Mouse (Mus musculus) skeletal muscle tissue, adult 2 months (tissue): ENCODE measurements around the gene Eif3j1.
"Not testable (repeated sequence)": the region's sequence is repeated elsewhere in the genome, so short reads cannot be mapped to it uniquely, and the experiment has no call there.

Source experiments
- DNase-seq: peaks from one replicate; pipeline ENCODE4 v3.0.0-alpha.2; 2012; ENCODE audit warnings: low read depth, low spot score

Eif3j1 gene

DNA sequence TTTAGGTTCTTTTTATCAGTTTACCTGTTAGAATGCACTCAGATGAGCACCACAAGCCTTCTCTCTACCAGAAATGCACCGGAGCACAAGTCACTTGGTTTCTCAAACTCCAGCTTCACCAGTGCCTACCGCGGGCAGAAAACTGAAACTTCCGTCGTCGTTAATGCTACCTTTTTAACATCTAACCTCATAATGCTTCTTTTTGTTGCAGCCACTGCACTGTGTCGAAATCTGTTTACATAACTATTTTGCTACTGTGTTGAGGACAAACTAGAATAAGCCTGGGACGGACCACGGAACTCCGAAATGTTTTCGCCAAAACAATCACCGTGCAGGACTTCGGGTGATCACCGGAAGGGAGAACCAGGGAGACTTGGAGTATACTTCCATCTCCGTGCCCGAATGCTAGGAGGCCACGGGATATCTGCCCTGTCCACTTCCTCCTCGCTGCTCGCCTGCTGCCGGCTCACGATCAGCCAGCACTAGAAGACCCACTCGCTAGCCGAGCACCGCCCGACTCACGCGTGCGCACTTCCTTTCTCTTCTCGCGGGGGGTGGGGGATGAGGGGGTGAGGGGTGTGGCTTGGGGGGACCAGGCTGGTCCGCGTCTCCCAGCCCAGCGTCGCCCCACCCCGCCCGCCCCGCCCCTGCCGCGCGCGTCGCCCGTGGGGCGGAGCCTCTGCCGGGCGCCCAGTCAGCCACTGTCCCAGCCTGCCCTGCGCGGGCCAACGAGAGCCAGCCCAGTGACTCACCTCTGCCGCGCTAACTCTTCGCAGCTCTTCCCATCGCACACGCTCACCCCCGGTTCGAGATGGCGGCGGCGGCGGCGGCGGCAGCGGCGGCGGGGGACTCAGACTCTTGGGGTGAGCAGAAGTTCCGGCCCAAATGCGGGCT lies at the start of gene Eif3j1:
Gene Eif3j1, plus strand, starts transcription at position 685 of the 894 bp plus-strand sequence.
- peak; percentile 95 for DNase-seq

DNA sequence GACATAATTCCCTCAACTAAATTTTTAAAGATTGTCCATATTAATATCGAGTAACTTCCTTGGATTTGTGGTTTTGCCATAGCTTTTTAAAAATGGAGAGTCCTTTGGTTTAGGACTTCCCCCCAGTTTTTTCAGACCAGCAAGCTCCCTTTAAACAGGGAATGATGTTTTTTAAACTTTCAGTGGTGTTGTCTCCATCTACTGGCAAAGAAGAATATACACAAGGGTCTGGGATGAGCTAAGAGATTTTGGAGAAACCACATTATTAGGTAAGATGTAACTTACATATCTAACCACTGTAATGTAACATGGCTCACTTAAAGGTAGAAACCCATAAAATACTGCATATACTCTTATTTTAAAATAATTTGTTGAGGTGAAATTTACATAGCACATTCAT lies 32.6 kb upstream of the Eif3j1 start:
- DNase-seq, result no peak

- DNase-seq, result no peak
These were observed 19.5 kb upstream of the Eif3j1 start for GRCm38 (mm10) chr2:122008832-122009231.

DNA sequence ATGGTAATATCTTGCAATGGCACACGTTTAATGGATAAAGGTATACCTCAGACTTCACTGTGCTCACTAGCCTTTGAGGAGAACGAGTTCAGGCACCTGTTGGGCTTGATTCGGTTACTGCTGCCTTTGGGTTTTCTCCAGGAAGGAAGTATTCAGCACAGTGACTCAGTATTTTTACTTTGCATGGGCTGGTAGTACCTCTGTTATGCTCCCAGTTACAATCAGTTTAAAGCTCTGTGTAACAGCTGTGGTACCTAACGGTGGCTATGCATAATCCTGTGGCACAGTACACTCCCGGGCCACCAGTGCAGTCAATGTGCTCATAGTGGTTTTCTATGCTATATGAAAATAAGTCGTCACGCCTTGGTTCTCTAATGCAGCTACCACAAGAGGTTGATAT lies 16.9 kb upstream of the Eif3j1 start:
- DNase-seq, result no peak

- no peak for DNase-seq
These were observed 9.6 kb upstream of the Eif3j1 start for GRCm38 (mm10) chr2:122018705-122019104.

GRCm38 (mm10) chr2:122022284-122022683 lies 6.1 kb upstream of the Eif3j1 start:
- no peak for DNase-seq

DNA sequence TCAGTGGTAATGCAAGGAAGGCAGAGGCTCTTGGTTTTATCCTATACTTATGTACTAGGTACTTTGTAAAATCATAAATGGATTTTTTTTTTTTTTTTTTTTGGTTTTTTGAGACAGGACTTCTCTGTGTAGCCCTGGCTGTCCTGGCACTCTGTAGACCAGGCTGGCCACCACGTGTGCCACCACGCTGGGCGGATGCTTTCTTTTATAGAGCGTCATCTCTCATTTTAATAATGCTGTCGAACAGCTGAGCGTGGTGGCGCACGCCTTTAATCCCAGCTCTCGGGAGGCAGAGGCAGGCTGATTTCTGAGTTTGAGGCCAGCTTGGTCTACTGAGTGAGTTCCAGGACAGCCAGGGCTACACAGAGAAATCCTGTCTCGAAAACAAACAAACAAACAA lies 1.3 kb upstream of the Eif3j1 start:
- DNase-seq, result not testable (repeated sequence)

DNA sequence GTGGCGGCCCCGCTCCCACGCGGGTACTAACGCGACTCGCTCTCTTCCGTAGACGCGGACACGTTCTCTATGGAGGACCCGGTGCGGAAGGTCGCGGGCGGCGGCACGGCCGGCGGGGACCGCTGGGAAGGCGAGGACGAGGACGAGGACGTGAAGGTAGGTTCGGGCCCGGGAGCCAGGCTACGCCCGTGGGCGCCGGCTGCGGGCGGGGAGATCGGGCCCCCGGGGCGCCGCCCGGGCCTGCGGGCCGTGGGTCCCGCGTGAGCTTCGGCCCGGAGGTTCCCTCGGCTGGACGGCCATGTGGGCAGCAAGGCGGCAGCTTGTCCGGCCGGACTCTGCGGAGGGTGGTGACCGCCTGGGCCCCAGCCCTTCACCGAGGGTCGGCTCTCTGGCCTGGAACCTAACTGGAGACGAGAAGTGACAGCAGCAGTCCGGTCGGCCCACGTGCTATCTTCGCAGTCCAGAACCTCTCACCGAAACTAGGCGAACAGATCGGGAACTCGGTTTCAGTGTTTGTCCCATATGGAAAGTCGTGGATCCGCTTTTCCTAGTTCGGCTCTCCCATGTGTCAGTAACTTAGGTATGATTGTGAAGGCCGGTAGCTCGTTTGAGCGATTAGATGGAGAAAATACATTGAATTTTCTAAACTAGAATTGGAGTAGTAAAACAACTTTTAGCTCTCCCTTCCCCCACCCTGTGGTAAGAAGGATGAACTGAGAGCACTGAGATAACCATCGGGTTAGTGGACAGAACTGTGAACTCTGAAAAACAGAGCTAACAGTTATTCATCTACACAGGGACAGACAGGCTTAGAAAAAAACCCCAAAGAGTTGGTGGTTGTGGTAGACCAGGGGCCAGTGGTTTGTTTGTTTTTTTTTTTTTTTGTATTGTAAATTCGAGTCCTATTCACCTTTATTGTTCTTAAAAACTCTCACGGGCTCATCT lies 682 bp downstream of the Eif3j1 start:
- DNase-seq, result peak; percentile 23

DNA sequence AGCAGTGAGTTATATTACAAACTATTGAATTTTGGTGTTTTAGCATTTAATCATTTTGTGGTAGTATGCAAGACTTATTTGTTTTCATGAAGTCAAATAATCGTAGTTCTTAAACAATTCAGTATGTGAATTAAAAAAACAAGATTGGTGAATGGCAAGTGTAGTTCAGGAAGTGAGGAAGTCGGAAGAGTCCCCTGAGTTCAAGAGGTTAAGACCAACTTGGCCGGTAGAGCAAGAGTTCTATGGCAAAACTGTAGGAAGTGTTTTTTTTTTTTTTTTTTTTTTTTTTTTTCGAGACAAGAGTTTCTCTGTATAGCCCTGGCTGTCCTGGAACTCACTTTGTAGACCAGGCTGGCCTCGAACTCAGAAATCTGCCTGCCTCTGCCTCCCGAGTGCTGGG lies 3.6 kb downstream of the Eif3j1 start:
- DNase-seq, result no peak

DNA sequence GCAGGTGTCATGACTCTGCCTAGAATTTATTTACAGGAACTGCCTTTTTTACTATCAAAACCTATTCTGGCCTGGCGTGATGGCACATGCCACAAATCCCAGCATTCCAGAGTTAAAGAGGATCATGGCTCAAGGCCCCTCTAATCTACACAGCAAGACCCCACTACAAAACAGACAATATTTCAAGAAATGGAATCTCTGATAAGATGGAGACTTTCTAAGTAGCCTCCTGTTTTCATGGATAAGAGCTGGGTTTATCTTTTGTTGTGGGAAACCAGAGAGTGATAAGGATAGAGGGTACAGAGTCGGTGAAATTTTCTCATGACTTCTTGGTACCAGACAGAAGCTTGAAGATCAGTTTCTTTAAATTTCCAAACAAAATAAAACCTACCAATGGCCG lies 7.7 kb downstream of the Eif3j1 start:
- DNase-seq, result no peak

- DNase-seq, result no peak
These were observed 15.6 kb downstream of the Eif3j1 start for GRCm38 (mm10) chr2:122043926-122044325.

DNA sequence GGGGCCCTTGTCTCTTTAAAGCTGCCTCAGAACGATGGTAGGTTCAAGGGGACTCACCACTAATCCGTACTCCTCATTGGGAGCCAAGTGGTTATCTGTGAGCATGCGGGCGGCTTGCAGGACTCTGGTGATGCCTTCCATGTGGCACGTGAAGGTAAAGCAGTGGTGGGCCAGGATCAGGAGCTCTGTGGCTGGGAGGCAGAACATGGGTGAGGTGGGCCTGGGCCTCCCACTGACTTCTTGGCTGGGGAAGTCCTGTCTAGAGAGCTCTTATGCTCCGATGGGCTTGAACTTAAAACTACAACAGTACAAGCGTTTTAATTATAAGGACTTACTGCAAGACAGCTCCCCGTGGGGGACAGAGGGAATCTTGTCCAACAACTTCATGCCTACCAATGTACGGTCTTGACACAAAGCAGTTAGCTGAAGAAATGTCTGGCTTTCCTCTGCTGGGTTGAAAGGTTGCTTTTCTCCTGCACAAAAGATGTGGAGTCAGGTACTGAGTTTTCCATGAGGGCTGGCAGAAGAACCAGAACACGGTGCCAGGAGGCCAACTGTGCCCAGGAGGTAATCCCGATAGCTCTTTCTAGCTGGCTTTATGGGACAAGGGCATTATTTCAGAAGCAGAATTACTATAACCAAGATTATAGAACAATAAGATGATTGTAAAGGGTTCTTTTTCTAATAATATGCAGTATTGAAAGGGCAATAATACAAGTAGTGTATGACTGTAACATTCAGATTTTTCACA lies 31.2 kb downstream of the Eif3j1 start:
- DNase-seq, result no peak

GRCm38 (mm10) chr2:122065200-122065969 lies 37.0 kb downstream of the Eif3j1 start:
- DNase-seq, result no peak

DNA sequence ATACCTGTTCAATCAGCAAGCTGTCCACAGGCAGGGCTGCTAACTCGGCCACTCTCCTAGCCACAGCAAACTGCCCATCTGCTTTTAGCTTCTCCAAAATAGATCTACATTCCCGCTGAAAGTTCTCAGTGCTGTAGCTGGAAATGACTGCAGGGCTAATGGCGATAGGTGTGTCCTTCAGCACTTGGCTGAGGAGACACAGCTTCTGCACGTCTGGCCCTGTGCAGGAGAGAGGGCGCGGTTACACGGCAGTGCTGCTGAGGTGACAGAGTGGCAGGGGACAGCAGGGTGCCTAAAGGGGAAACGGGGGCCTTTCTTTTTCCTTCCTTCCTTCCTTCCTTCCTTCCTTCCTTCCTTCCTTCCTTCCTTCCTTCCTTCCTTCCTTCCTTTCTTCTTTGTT lies 37.9 kb downstream of the Eif3j1 start:
- no peak for DNase-seq

DNA sequence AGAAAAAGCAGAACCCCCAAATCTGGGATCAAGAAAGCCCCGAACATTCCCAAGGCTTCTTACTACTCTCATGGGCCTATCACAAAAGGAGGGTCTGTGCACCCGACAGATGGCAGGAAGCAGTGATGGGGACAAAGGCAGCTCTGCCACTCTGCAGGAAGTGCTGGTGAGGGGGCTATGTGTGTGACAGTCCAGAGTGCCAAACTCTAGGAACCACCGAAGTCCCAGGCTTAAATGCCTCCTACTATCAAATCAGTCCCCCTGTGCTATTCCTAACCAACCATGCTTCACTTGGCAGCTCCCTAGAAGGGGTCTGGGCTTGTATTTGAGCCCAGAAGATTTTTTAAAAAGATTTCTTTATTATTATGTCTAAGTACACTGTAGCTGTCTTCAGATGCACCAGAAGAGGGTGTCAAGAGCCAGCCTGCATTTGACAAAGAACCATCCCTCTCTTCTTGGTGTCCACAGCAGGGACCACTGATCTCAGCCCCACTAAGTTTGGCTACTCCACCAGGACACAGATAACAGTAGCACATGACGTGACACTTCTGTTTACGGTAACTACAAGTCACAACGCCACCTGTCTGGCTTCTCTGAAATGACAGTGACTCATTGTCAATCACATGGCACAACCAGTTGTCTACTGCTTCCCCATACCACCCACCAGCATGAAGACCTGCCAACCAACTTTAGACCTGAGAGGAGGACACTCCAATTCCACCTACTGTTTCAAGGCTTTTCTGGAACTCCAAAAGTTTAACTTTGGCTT lies 41.0 kb downstream of the Eif3j1 start:
- DNase-seq, result no peak

GRCm38 (mm10) chr2:122069922-122070321 lies 41.6 kb downstream of the Eif3j1 start:
- DNase-seq, result no peak

- no peak for DNase-seq
These were observed 53.5 kb downstream of the Eif3j1 start for GRCm38 (mm10) chr2:122081728-122082456.

GRCm38 (mm10) chr2:122086446-122086845 lies 58.1 kb downstream of the Eif3j1 start:
- DNase-seq, result peak; percentile 12

- DNase-seq, result no peak
These were observed 65.5 kb downstream of the Eif3j1 start for GRCm38 (mm10) chr2:122093844-122094243.
